Mouse (Mus musculus) urinary bladder, postnatal 0 days (tissue): ENCODE measurements around the gene Hbb-y. TPM values are rescaled to one million over a fixed set of nuclear protein-coding genes. Genes with fewer than 3 reads are reported as not detected.

Experiments
- polyA plus RNA-seq: library from polyadenylated mRNA; unstranded; fragments of >200 nt; fragmentation: Nextera tagmentation; extraction: Ambion mirVana; gene quantifications from 2 replicates; pipeline ENCODE4 v1.2.1, GENCODE M21; 2015

Gene Hbb-y
- polyA plus RNA-seq, result 0.78 and 3.6 TPM in 2 replicates

GRCm38 (mm10) chr7:103853090-103853489 is at the start of gene Hbb-y:
Gene Hbb-y (minus strand): TSS chr7:103853216.

GRCm38 (mm10) chr7:103894385-103894784 is 41.4 kb upstream of the Hbb-y start, which contains the start of gene Olfr64:
Gene Olfr64 (minus strand): TSS chr7:103894485.

GRCm38 (mm10) chr7:103886152-103886551 is 33.1 kb upstream of the Hbb-y start, which contains the start of gene Olfr66:
Gene Olfr66 (minus strand): TSS chr7:103886252.

GRCm38 (mm10) chr7:103843034-103843433 is 10.0 kb downstream of the Hbb-y start, which contains the start of gene Hbb-bh1:
Gene Hbb-bh1 (minus strand): TSS chr7:103843164.

GRCm38 (mm10) chr7:103840268-103840667 is 12.7 kb downstream of the Hbb-y start, which contains the start of gene Hbb-bh2:
Gene Hbb-bh2 (minus strand): TSS chr7:103840520.

GRCm38 (mm10) chr7:103827808-103828207 is 25.2 kb downstream of the Hbb-y start, which contains the start of gene Hbb-bs:
Gene Hbb-bs (minus strand): TSS chr7:103828096.

GRCm38 (mm10) chr7:103813766-103814165 is 39.2 kb downstream of the Hbb-y start, which contains the start of gene Hbb-bt:
Gene Hbb-bt (minus strand): TSS chr7:103813996.

Other genes with a start within 250 kb of the Hbb-y start
- not detected in 2 replicates for gene Olfr620, start 240.7 kb downstream of the Hbb-y start, polyA plus RNA-seq
- not detected in 2 replicates for gene Olfr622, start 210.5 kb downstream of the Hbb-y start, polyA plus RNA-seq
- gene Olfr623, start 189.5 kb downstream of the Hbb-y start, polyA plus RNA-seq, result not detected in 2 replicates
- 0.05 TPM in 1 of 2 replicates, not detected in the other for gene Olfr624, start 182.0 kb downstream of the Hbb-y start, polyA plus RNA-seq
- not detected in 2 replicates for gene Olfr625-ps1, start 170.5 kb downstream of the Hbb-y start, polyA plus RNA-seq
- gene Olfr243, start 138.5 kb downstream of the Hbb-y start, polyA plus RNA-seq, result not detected in 2 replicates
- not detected in 2 replicates for gene Olfr628, start 122.8 kb downstream of the Hbb-y start, polyA plus RNA-seq
- not detected in 2 replicates for gene Olfr629, start 108.3 kb downstream of the Hbb-y start, polyA plus RNA-seq
- not detected in 2 replicates for gene Olfr630, start 95.9 kb downstream of the Hbb-y start, polyA plus RNA-seq
- gene Olfr69, start 81.6 kb downstream of the Hbb-y start, polyA plus RNA-seq, result not detected in 2 replicates
- not detected in 2 replicates for gene Olfr68, start 73.5 kb downstream of the Hbb-y start, polyA plus RNA-seq
- not detected in 2 replicates for gene Olfr67, start 61.4 kb downstream of the Hbb-y start, polyA plus RNA-seq
- 1,351 and 3,387 TPM in 2 replicates for gene Hbb-bt, start 39.2 kb downstream of the Hbb-y start, polyA plus RNA-seq
- 8,698 and 21,253 TPM in 2 replicates for gene Hbb-bs, start 25.1 kb downstream of the Hbb-y start, polyA plus RNA-seq
- not detected in 2 replicates for gene Hbb-bh2, start 12.7 kb downstream of the Hbb-y start, polyA plus RNA-seq
- gene Hbb-bh1, start 10.1 kb downstream of the Hbb-y start, polyA plus RNA-seq, result not detected in 2 replicates
- gene Olfr66, start 33.0 kb upstream of the Hbb-y start, polyA plus RNA-seq, result not detected in 2 replicates
- not detected in 2 replicates for gene Olfr64, start 41.3 kb upstream of the Hbb-y start, polyA plus RNA-seq
- not detected in 2 replicates for gene Olfr65, start 50.3 kb upstream of the Hbb-y start, polyA plus RNA-seq
- not detected in 2 replicates for gene Olfr631, start 75.6 kb upstream of the Hbb-y start, polyA plus RNA-seq
- gene Olfr632, start 81.1 kb upstream of the Hbb-y start, polyA plus RNA-seq, result not detected in 2 replicates
- gene Olfr633, start 91.2 kb upstream of the Hbb-y start, polyA plus RNA-seq, result not detected in 2 replicates
- not detected in 2 replicates for gene Olfr635, start 117.9 kb upstream of the Hbb-y start, polyA plus RNA-seq
- gene Olfr638, start 145.5 kb upstream of the Hbb-y start, polyA plus RNA-seq, result not detected in 2 replicates
- gene Olfr639, start 164.1 kb upstream of the Hbb-y start, polyA plus RNA-seq, result not detected in 2 replicates
- gene Olfr640, start 172.4 kb upstream of the Hbb-y start, polyA plus RNA-seq, result not detected in 2 replicates
- not detected in 2 replicates for gene Olfr641, start 182.2 kb upstream of the Hbb-y start, polyA plus RNA-seq
- gene Olfr642, start 199.4 kb upstream of the Hbb-y start, polyA plus RNA-seq, result not detected in 2 replicates
- gene 4930516K23Rik, start 208.2 kb upstream of the Hbb-y start, polyA plus RNA-seq, result not detected in 2 replicates
- gene Olfr644, start 218.7 kb upstream of the Hbb-y start, polyA plus RNA-seq, result not detected in 2 replicates
- not detected in 2 replicates for gene Olfr645, start 232.2 kb upstream of the Hbb-y start, polyA plus RNA-seq